Mouse (Mus musculus) c-Kit-positive CD71-negative TER-119-negative erythroid progenitor cells, embryonic 14.5 days (primary cell): ENCODE measurements around the gene Ltbr.

Source experiments
- DNase-seq: peaks from one replicate; pipeline ENCODE4 v3.0.0-alpha.2; 2013; ENCODE audit warnings: low read depth

Ltbr gene

GRCm38 (mm10) chr6:125313546-125314230 lies at the start of gene Ltbr:
Ltbr (minus strand) TSS chr6:125313885.
- DNase-seq = peak; percentile 51

- no peak for DNase-seq
Observed at GRCm38 (mm10) chr6:125363021-125363420, 49.3 kb upstream of the Ltbr start.

DNA sequence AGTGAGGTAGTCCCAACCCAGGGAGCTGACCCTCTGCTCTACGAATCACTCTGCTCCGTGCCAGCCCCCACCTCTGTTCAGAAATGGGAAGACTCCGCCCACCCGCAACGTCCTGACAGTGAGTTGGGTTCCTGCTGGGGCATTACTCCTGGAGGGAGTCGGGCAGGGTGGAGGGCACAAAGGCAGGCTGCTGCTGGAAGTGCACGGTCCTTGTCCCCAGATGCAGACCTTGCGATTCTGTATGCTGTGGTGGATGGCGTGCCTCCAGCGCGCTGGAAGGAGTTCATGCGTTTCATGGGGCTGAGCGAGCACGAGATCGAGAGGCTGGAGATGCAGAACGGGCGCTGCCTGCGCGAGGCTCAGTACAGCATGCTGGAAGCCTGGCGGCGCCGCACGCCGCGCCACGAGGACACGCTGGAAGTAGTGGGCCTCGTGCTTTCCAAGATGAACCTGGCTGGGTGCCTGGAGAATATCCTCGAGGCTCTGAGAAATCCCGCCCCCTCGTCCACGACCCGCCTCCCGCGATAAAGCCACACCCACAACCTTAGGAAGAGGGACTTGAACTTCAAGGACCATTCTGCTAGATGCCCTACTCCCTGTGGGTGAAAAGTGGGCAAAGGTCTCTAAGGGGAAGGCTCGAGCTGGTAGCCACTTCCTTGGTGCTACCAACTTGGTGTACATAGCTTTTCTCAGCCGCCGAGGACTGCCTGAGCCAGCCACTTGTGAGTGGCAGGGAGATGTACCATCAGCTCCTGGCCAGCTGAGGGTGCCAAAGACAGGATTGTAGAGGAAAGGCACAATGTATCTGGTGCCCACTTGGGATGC lies 48.0 kb upstream of the Ltbr start:
- DNase-seq = no peak

- DNase-seq = no peak
Observed at GRCm38 (mm10) chr6:125360846-125361245, 47.2 kb upstream of the Ltbr start.

DNA sequence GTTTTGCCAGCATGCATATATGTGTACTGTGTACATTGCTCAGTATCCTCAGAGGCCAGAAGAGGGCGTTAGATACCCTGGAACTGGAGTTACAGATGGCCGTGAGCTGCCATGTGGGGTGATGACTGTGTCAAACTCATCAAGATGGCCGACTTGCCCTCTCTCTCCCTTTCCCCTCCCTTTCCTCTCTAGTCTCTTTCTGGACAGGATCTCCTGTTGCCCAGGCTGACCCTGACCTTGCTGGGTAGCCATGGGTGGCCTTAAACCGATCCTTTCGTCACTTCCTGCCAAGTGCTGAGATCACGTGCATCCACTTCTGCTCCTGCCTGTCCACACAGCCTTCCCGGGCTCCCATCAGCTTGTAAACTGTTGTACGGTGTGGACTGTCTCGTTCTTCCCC lies 46.3 kb upstream of the Ltbr start:
- no peak for DNase-seq

DNA sequence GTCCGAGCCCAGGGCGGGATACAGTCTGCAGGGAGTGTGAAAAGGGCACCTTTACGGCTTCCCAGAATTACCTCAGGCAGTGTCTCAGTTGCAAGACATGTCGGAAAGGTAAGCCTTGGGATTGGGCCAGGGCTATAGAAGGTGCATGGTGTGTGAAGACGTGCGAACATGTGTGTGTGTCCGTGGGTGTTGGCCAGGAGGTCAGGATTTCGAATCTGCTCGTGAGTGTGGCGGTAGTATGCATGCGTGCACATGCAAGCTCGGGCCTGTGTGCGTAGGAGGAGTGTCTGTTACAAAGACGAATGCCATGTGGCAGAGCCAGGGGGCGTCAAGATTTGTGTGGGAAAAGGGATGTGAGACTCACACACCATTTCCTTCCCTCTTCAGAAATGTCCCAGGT lies 43.6 kb upstream of the Ltbr start:
- no peak for DNase-seq

GRCm38 (mm10) chr6:125356264-125356663 lies 42.6 kb upstream of the Ltbr start:
- DNase-seq = no peak

DNA sequence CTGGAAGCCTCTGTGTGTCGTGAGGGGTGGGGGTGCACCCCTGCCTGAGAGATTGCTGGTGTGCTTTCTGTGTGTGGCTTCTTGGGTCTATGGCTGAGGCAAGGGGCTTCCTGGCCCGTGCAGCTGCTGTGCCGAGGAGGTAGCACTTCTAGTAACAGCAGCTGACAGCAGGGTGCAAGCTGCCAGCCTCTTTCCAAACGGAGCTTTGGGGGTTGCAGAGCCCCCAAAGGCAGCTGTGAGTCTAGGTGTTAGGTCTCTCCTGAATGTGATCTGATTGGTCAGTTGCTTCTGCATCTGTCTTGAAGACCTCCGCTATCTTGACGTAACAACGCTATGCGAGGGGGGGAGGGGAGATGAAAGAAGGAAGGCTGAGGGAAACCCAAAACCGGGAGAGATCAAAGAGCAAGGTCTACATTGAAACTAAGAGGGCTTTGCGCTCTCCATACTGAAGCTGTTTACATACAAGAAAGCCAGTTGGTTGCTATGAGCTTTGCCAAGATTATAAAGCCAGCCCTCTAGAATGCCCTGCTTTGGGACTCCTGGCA lies 41.6 kb upstream of the Ltbr start:
- no peak for DNase-seq

DNA sequence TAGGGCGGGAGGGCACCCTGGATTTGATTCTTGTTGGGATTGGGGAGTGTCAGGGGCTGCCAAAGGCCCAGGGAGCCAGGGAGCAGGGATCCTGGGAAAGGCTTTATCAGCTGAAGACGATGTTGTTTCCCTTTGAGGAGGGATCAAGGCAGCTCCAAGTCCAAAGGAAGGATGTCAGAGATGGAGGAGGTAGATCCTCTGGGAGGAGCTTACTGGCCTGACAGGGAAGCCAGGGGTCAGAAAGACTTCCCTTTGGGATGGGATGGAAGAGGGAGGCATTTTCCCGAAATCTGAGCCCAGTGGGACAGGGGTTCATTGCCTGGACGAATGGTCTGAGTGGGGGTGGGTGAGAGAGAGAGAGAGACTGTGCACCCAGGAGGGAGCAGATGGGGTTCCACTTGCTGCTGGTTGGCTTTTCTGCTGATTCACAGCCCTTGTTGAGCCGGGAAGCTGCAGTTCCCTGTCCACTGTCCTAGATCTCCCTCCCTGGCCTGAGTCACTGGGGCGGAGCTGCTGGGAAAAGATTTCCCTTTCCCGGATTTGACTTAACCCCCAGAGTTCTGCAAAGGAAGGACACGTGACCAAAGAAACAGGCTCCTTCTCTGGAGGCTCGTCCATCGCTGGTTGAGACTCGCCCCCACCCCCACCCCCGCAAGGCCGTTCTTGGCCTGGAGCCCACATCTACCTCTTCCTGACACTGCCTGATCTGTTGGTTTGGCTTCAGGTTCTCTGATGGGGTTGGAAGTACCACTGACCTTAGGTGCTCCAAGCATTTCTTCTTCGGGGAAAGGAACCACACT lies 40.9 kb upstream of the Ltbr start:
- DNase-seq = no peak

DNA sequence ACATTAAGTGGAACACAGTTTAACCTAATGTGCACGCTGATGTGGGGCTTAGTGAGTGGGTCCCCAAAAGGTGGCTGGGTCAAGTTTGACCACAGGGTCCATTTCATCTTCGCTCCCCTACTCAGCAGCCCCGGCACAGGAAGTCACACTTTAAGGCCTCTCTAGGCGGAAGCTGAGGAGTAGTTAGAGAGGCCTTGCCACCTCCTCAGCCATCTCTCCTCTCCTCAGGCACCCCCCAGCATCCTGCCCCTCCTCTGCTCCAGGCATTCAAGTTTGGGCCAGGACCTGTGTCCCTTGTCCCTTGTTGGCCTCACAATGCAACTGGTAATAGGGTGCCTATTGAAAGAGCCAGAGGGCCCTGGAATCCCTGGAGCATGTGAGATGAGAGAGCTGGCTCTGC lies 40.0 kb upstream of the Ltbr start:
- no peak for DNase-seq

- DNase-seq = no peak
Observed at GRCm38 (mm10) chr6:125353221-125353620, 39.5 kb upstream of the Ltbr start.

DNA sequence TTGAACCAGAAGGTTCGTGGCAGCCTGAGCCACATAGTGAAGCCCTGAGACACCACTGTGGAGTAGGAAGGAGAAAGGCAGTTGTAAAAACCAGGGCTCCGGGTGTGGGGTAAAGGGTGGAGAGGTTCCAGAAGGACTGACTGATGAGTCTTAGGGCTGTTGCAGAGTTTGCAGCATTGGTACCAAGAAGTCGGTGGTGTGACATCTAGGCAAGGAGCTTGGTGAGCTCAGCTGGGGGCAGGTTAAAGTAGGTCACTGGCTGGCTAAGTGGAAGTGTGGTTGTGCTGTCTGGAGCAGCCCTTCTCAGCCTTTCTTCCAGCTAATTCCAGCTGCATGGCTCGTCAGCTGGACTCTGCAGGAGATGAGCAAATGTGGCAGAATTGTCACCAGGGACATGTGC lies 39.1 kb upstream of the Ltbr start:
- DNase-seq = no peak

GRCm38 (mm10) chr6:125352046-125352384 lies 38.3 kb upstream of the Ltbr start:
- no peak for DNase-seq

- no peak for DNase-seq
Observed at GRCm38 (mm10) chr6:125351368-125352045, 37.8 kb upstream of the Ltbr start.

DNA sequence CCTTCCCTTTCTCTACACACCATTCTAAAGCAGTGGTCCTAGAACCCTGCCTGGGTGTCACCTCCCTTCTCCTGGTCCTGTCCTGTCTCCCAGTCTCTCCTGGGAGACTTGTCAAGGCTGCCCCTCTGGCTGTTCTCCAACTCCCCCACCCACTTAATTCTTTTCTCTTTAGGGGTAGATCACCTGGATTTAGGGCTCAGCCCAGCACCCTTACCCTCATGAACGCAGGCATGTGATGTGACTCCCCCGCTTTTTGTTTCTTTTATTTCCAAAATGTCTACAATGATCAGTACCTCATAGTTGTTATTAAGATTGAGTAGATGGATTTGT lies 37.3 kb upstream of the Ltbr start:
- no peak for DNase-seq

DNA sequence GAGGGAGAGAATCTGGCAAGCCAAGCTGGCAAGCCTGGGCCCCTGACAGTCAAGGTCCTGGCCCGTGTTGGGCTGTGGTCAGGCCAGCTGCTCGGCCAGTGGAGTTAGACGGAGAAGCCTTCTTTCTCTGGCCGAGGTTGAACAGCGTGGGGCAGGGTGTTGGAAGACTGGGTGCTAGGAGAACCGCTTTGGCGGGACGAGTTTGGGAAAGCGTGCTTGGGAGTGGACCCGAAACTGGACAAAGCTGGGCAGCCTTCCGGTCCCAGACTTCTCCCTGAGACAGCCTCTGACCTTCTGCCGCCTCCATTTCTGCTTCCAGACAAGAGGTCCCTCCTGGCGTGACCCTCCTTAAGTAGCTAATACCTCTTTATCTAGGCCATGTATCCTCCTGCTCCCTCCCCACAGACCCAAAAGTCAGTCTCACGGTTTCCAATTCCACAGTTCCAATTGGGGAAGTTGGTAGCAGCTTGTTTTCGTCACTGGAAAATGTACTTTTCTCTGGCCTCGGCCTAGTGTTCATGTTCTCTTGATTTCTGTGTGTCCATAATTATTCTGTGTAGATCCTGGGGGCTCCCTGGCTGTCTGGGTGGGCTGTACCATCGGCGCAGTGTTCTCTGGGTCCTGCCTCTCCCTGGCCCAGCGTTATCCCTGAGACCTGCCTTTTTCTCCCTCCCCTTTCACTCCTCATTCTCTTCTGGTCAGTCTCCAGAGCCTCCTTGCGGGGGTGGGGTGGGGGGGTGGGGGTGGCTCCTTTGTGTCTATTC lies 36.7 kb upstream of the Ltbr start:
- no peak for DNase-seq

DNA sequence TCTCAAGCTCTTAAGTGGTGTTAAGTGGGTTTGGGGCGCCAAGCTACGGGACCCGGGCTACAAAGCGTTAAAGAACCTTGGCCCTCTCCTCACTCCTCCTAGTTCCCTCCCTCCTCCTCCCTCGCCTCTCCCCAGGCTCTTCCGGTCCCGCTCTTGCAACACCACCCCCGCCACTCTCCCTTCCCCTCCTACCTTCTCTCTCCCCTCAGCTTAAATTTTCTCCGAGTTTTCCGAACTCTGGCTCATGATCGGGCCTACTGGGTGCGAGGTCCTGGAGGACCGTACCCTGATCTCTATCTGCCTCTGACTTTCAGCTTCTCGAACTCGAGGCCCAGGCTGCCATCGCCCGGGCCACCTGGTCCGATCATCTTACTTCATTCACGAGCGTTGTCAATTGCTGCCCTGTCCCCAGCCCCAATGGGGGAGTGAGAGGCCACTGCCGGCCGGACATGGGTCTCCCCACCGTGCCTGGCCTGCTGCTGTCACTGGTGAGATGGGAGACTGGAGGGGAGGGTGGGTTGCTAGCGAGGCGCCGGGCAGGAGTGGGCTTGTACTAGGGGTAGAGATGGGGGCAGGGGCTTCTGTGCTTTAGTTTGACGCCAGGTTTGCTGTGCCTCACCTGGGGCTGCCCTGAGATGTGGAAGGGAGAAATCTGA lies 36.0 kb upstream of the Ltbr start:
- DNase-seq = no peak

- DNase-seq = no peak
Observed at GRCm38 (mm10) chr6:125348721-125349574, 35.3 kb upstream of the Ltbr start, which contains the start of gene Tnfrsf1a. Tnfrsf1a (plus strand) TSS chr6:125349362.

- DNase-seq = no peak
Observed at GRCm38 (mm10) chr6:125346029-125346428, 32.3 kb upstream of the Ltbr start.

GRCm38 (mm10) chr6:125345625-125346024 lies 31.9 kb upstream of the Ltbr start:
- DNase-seq = no peak
